Mouse (Mus musculus) gastrocnemius, postnatal 14 days (tissue): ENCODE measurements around the gene Eef1e1. TPM values are rescaled to one million over a fixed set of nuclear protein-coding genes. Genes with fewer than 3 reads are reported as not detected.
"Not testable (repeated sequence)": the region's sequence is repeated elsewhere in the genome, so short reads cannot be mapped to it uniquely, and the experiment has no call there.

Experiments
- DNase-seq: peaks from one replicate; pipeline ENCODE4 v3.0.0; 2021; ENCODE audit warnings: mixed read lengths
- intact Hi-C: fragments of 180-260 bp; cut with DNase I; formaldehyde crosslinking; loops from one replicate; pipeline ENCODE4 v1.15.1; 2025; ENCODE audit warnings: low total_unique reads
- total RNA-seq, 2 experiments: library from RNA; stranded (reverse); gene quantifications; 2 replicates each; pipeline ENCODE4 v1.2.3; 2021

Gene Eef1e1
- total RNA-seq, 2 experiments from 2014 or later = 14.2 to 20.0 TPM

GRCm38 (mm10) chr13:38626229-38626525 lies 32.7 kb downstream of the Eef1e1 start:
- no peak for DNase-seq
- intact Hi-C loops = no loop called here

GRCm38 (mm10) chr13:38625492-38626228 lies 33.2 kb downstream of the Eef1e1 start:
- intact Hi-C loops = no loop called here
- DNase-seq = no peak

- intact Hi-C loops = no loop called here
- DNase-seq = no peak
Measured at GRCm38 (mm10) chr13:38624292-38624902, 34.5 kb downstream of the Eef1e1 start.

- DNase-seq = no peak
- intact Hi-C loops = no loop called here
Measured at GRCm38 (mm10) chr13:38623296-38623695, 35.6 kb downstream of the Eef1e1 start.

GRCm38 (mm10) chr13:38618001-38618630 lies 40.7 kb downstream of the Eef1e1 start:
- DNase-seq, intact Hi-C loops: not testable (repeated sequence)

- no peak for DNase-seq
- intact Hi-C loops = no loop called here
Measured at GRCm38 (mm10) chr13:38616887-38617286, 42.0 kb downstream of the Eef1e1 start.

GRCm38 (mm10) chr13:38615656-38616055 lies 43.2 kb downstream of the Eef1e1 start:
- DNase-seq = no peak
- intact Hi-C loops = no loop called here

GRCm38 (mm10) chr13:38614298-38614697 lies 44.6 kb downstream of the Eef1e1 start:
- DNase-seq = no peak
- intact Hi-C loops = no loop called here

- intact Hi-C loops = no loop called here
- no peak for DNase-seq
Measured at GRCm38 (mm10) chr13:38613583-38613982, 45.3 kb downstream of the Eef1e1 start.

- intact Hi-C loops = no loop called here
- DNase-seq = no peak
Measured at GRCm38 (mm10) chr13:38612608-38613007, 46.2 kb downstream of the Eef1e1 start.

GRCm38 (mm10) chr13:38612179-38612578 lies 46.7 kb downstream of the Eef1e1 start:
- no peak for DNase-seq
- intact Hi-C loops = no loop called here

GRCm38 (mm10) chr13:38610336-38610735 lies 48.5 kb downstream of the Eef1e1 start:
- no peak for DNase-seq
- intact Hi-C loops = no loop called here

GRCm38 (mm10) chr13:38607130-38607529 lies 51.7 kb downstream of the Eef1e1 start:
- no peak for DNase-seq
- intact Hi-C loops = no loop called here

GRCm38 (mm10) chr13:38605353-38605752 lies 53.5 kb downstream of the Eef1e1 start:
- intact Hi-C loops = no loop called here
- DNase-seq = no peak

GRCm38 (mm10) chr13:38602966-38603365 lies 55.9 kb downstream of the Eef1e1 start:
- no peak for DNase-seq
- intact Hi-C loops = no loop called here

GRCm38 (mm10) chr13:38602243-38602832 lies 56.5 kb downstream of the Eef1e1 start:
- intact Hi-C loops = no loop called here
- no peak for DNase-seq

GRCm38 (mm10) chr13:38600811-38601210 lies 58.0 kb downstream of the Eef1e1 start:
- intact Hi-C loops = no loop called here
- DNase-seq = no peak

GRCm38 (mm10) chr13:38597076-38597475 lies 61.8 kb downstream of the Eef1e1 start:
- no peak for DNase-seq
- intact Hi-C loops = loop anchor here (5.0 kb wide), 1 partner anchor 255 kb away; no protein-coding TSS in a partner anchor

GRCm38 (mm10) chr13:38596461-38596860 lies 62.4 kb downstream of the Eef1e1 start:
- intact Hi-C loops = loop anchor here (5.0 kb wide), 1 partner anchor 254 kb away; no protein-coding TSS in a partner anchor
- no peak for DNase-seq
